Mouse (Mus musculus) MEL (cell line): ENCODE results near the gene Igf2bp3. TPM values are rescaled to one million over a fixed set of nuclear protein-coding genes. Genes with fewer than 3 reads are reported as not detected.

Experiments used
- DNase-seq: peaks from one replicate; pipeline ENCODE4 v3.0.0; 2011; ENCODE audit warnings: low read depth, low spot score
- H3K27ac ChIP-seq: 2 replicates; pipeline ENCODE4 v1.5.1; 2012; ENCODE audit warnings: low read depth, mild to moderate bottlenecking, control low read depth, low read length, moderate library complexity; ENCODE audit not compliant: control insufficient read depth
- H3K27me3 ChIP-seq, 2 experiments: fragments of 150-350 bp in 1 of 2; sonication (generic) in 1 of 2; 2 replicates each; pipeline ENCODE4 v1.6.1; 2012; ENCODE audit warnings: low read length in 2 of 2, mild to moderate bottlenecking in 2 of 2, improper control_type of control experiment in 1 of 2, moderate library complexity in 1 of 2; ENCODE audit not compliant: insufficient read depth in 2 of 2, control insufficient read depth in 1 of 2
- H3K36me3 ChIP-seq, 2 experiments: 2 replicates each; pipeline ENCODE4 v1.6.1; 2012 to 2014; ENCODE audit warnings: low read length in 2 of 2, improper control_type of control experiment in 1 of 2, inconsistent platforms in 1 of 2, mild to moderate bottlenecking in 1 of 2; ENCODE audit not compliant: insufficient read depth in 2 of 2, control insufficient read depth in 1 of 2
- H3K4me1 ChIP-seq, 2 experiments: fragments of 150-350 bp in 1 of 2; sonication (generic) in 1 of 2; 2 replicates each; pipeline ENCODE4 v1.6.1; 2012; ENCODE audit warnings: low read length in 2 of 2, improper control_type of control experiment in 1 of 2, mild to moderate bottlenecking in 1 of 2; ENCODE audit not compliant: insufficient read depth in 2 of 2, control insufficient read depth in 1 of 2
- H3K4me3 ChIP-seq, 2 experiments: fragments of 150-350 bp in 1 of 2; sonication (generic) in 1 of 2; 2 replicates each; pipeline ENCODE4 v1.5.1; 2012; ENCODE audit warnings: low read depth in 2 of 2, low read length in 2 of 2, mild to moderate bottlenecking in 2 of 2, moderate library complexity in 2 of 2, control low read depth in 1 of 2, improper control_type of control experiment in 1 of 2; ENCODE audit not compliant: control insufficient read depth in 1 of 2, insufficient read depth in 1 of 2
- H3K79me2 ChIP-seq: 2 replicates; pipeline ENCODE4 v1.6.1; 2012; ENCODE audit warnings: mild to moderate bottlenecking, low read length, moderate library complexity; ENCODE audit not compliant: control insufficient read depth, poor library complexity, insufficient read depth
- H3K9ac ChIP-seq: 2 replicates; pipeline ENCODE4 v1.6.1; 2012; ENCODE audit warnings: low read depth, mild to moderate bottlenecking, control low read depth, low read length, moderate library complexity; ENCODE audit not compliant: control insufficient read depth, poor library complexity, severe bottlenecking
- H3K9me3 ChIP-seq: fragments of 150-350 bp; sonication (generic); replicated peaks from 2 replicates; pipeline ENCODE4 v1.6.1; 2012; ENCODE audit warnings: mild to moderate bottlenecking, low read length, improper control_type of control experiment, moderate library complexity; ENCODE audit not compliant: insufficient read depth
- BHLHE40 ChIP-seq: IDR thresholded peaks from 2 replicates; pipeline ENCODE4 v1.6.1; 2012; ENCODE audit warnings: low read depth, mild to moderate bottlenecking, inconsistent platforms, low read length, improper control_type of control experiment, borderline replicate concordance
- CHD1 ChIP-seq: IDR thresholded peaks from 2 replicates; pipeline ENCODE4 v1.6.1; 2012; ENCODE audit warnings: low read depth, mild to moderate bottlenecking, inconsistent platforms, low read length, improper control_type of control experiment
- CHD2 ChIP-seq: IDR thresholded peaks from 2 replicates; pipeline ENCODE4 v1.6.1; 2011; ENCODE audit warnings: low read length, improper control_type of control experiment
- E2F4 ChIP-seq: IDR thresholded peaks from 2 replicates; pipeline ENCODE4 v1.6.1; 2011; ENCODE audit warnings: low read depth, low read length, improper control_type of control experiment, borderline replicate concordance
- ELF1 ChIP-seq: IDR thresholded peaks from 2 replicates; pipeline ENCODE4 v1.6.1; 2014; ENCODE audit warnings: low read depth, mild to moderate bottlenecking, inconsistent platforms, low read length, improper control_type of control experiment, moderate library complexity
- ETS1 ChIP-seq: IDR thresholded peaks from 2 replicates; pipeline ENCODE4 v1.6.1; 2012; ENCODE audit warnings: low read depth, mild to moderate bottlenecking, inconsistent platforms, low read length, improper control_type of control experiment, moderate library complexity
- HCFC1 ChIP-seq: IDR thresholded peaks from 2 replicates; pipeline ENCODE4 v1.6.1; 2012; ENCODE audit warnings: low read depth, mild to moderate bottlenecking, inconsistent platforms, low read length, improper control_type of control experiment, moderate library complexity
- JUND ChIP-seq: IDR thresholded peaks from 2 replicates; pipeline ENCODE4 v1.6.1; 2011; ENCODE audit warnings: low read depth, mild to moderate bottlenecking, improper control_type of control experiment, low read length
- MAX ChIP-seq: IDR thresholded peaks from 2 replicates; pipeline ENCODE4 v1.6.1; 2011; ENCODE audit warnings: low read length, improper control_type of control experiment
- MAZ ChIP-seq: IDR thresholded peaks from 2 replicates; pipeline ENCODE4 v1.6.1; 2012; ENCODE audit warnings: low read depth, mild to moderate bottlenecking, inconsistent platforms, low read length, improper control_type of control experiment
- MEF2A ChIP-seq: IDR thresholded peaks from 2 replicates; pipeline ENCODE4 v1.6.1; 2014; ENCODE audit warnings: low read depth, mild to moderate bottlenecking, inconsistent platforms, low read length, improper control_type of control experiment; ENCODE audit not compliant: poor library complexity, insufficient replicate concordance, severe bottlenecking; ENCODE audit errors: extremely low read depth
- MXI1 ChIP-seq: IDR thresholded peaks from 2 replicates; pipeline ENCODE4 v1.6.1; 2011; ENCODE audit warnings: mild to moderate bottlenecking, low read depth, low read length, improper control_type of control experiment
- MYC ChIP-seq: IDR thresholded peaks from 2 replicates; pipeline ENCODE4 v1.6.1; 2011; ENCODE audit warnings: low read depth, mild to moderate bottlenecking, low read length, improper control_type of control experiment, moderate library complexity
- NELFE ChIP-seq: IDR thresholded peaks from 2 replicates; pipeline ENCODE4 v1.6.1; 2011; ENCODE audit warnings: low read depth, low read length, improper control_type of control experiment
- NRF1 ChIP-seq: IDR thresholded peaks from 2 replicates; pipeline ENCODE4 v1.6.1; 2014; ENCODE audit warnings: low read depth, mild to moderate bottlenecking, inconsistent platforms, low read length, improper control_type of control experiment, moderate library complexity; ENCODE audit not compliant: poor library complexity, insufficient read depth, severe bottlenecking
- POLR2A ChIP-seq, 2 experiments: IDR thresholded peaks; 2 replicates each; pipeline ENCODE4 v1.6.1; 2011 to 2012; ENCODE audit warnings: low read length in 2 of 2, mild to moderate bottlenecking in 2 of 2, control low read depth in 1 of 2, improper control_type of control experiment in 1 of 2, low read depth in 1 of 2, moderate library complexity in 1 of 2; ENCODE audit not compliant: control insufficient read depth in 1 of 2, insufficient read depth in 1 of 2, poor library complexity in 1 of 2
- POLR2AphosphoS2 ChIP-seq: IDR thresholded peaks from 2 replicates; pipeline ENCODE4 v1.6.1; 2011; ENCODE audit warnings: low read length, improper control_type of control experiment
- POLR2AphosphoS5 ChIP-seq: IDR thresholded peaks from 2 replicates; pipeline ENCODE4 v1.6.1; 2012; ENCODE audit warnings: low read depth, borderline replicate concordance, mild to moderate bottlenecking, inconsistent platforms, low read length, moderate library complexity, mixed read lengths
- RAD21 ChIP-seq: IDR thresholded peaks from 2 replicates; pipeline ENCODE4 v1.6.1; 2011; ENCODE audit warnings: mild to moderate bottlenecking, low read depth, low read length, improper control_type of control experiment
- RCOR1 ChIP-seq: IDR thresholded peaks from 2 replicates; pipeline ENCODE4 v1.6.1; 2012; ENCODE audit warnings: low read depth, mild to moderate bottlenecking, inconsistent platforms, low read length, improper control_type of control experiment
- SIN3A ChIP-seq: IDR thresholded peaks from 2 replicates; pipeline ENCODE4 v1.6.1; 2012; ENCODE audit warnings: low read length, improper control_type of control experiment, inconsistent platforms
- SMC3 ChIP-seq: IDR thresholded peaks from 2 replicates; pipeline ENCODE4 v1.6.1; 2011; ENCODE audit warnings: low read depth, low read length, improper control_type of control experiment
- TBP ChIP-seq: IDR thresholded peaks from 2 replicates; pipeline ENCODE4 v1.8.0; 2011; ENCODE audit warnings: low read depth, low read length, improper control_type of control experiment
- TCF12 ChIP-seq: IDR thresholded peaks from 2 replicates; pipeline ENCODE4 v1.6.1; 2014; ENCODE audit warnings: low read depth, mild to moderate bottlenecking, inconsistent platforms, low read length, improper control_type of control experiment, moderate library complexity
- USF2 ChIP-seq, 2 experiments: IDR thresholded peaks; 2 replicates each; pipeline ENCODE4 v1.6.1; 2011 to 2012; ENCODE audit warnings: improper control_type of control experiment in 2 of 2, low read length in 2 of 2, borderline replicate concordance in 1 of 2, inconsistent platforms in 1 of 2, low read depth in 1 of 2, mild to moderate bottlenecking in 1 of 2; ENCODE audit not compliant: insufficient read depth in 1 of 2
- ZC3H11A ChIP-seq: IDR thresholded peaks from 2 replicates; pipeline ENCODE4 v1.6.1; 2012; ENCODE audit warnings: low read depth, mild to moderate bottlenecking, inconsistent platforms, low read length, improper control_type of control experiment
- ZKSCAN1 ChIP-seq: IDR thresholded peaks from 2 replicates; pipeline ENCODE4 v1.6.1; 2012; ENCODE audit warnings: low read depth, mild to moderate bottlenecking, inconsistent platforms, low read length, improper control_type of control experiment, moderate library complexity
- ZMIZ1 ChIP-seq: IDR thresholded peaks from 2 replicates; pipeline ENCODE4 v1.6.1; 2012; ENCODE audit warnings: low read depth, mild to moderate bottlenecking, inconsistent platforms, low read length, improper control_type of control experiment, moderate library complexity
- ZNF384 ChIP-seq: IDR thresholded peaks from 2 replicates; pipeline ENCODE4 v1.6.1; 2012; ENCODE audit warnings: low read depth, mild to moderate bottlenecking, inconsistent platforms, low read length, improper control_type of control experiment
- polyA plus RNA-seq, 2 experiments: library from polyadenylated mRNA; stranded (reverse) in 1 of 2; unstranded in 1 of 2; fragments of >175 nt in 1 of 2; fragments of >200 nt in 1 of 2; gene quantifications; 2 replicates each; pipeline versions ENCODE4 v1.2.1 to v1.2.4; 2012; ENCODE audit warnings: low replicate concordance in 2 of 2, low read depth in 1 of 2; ENCODE audit not compliant: insufficient read length in 2 of 2, insufficient read depth in 1 of 2, missing spikeins in 1 of 2
- total RNA-seq: library from RNA; depleted of rRNA; stranded (reverse); fragments of 300-350 nt; gene quantifications from 2 replicates; pipeline ENCODE4 v1.2.3, GENCODE M21; 2012

The Igf2bp3 gene
- total and polyA plus RNA-seq, 3 experiments = 0.12 to 0.29 TPM; not detected in 1

- Histone ChIP-seq H3K4me1 (peaks cover 3 to 9% of the 10 kb centered on the region in 2 experiments; a peak in 2 of 4 replicates), H3K27ac (no peak within 1 kb of the TSS), H3K9ac (peak within 1 kb of the TSS; percentile 76), H3K9me3 (no peaks in the 10 kb centered on the region), H3K79me2 (peaks cover 21% of the 10 kb centered on the region), H3K4me3 (peak within 1 kb of the TSS; percentile 70 to 90), H3K36me3 (peaks cover 2 to 6% of the 10 kb centered on the region in 2 experiments; a peak in 2 of 4 replicates), H3K27me3 (peaks cover 0 to 2% of the 10 kb centered on the region in 2 experiments; a peak in 2 of 4 replicates)
- TF ChIP-seq NRF1 = no peak
- peak; percentile 87 for TF ChIP-seq TBP
- no peak for TF ChIP-seq MEF2A
- no peak for TF ChIP-seq ETS1
- no peak for TF ChIP-seq CHD2
- TF ChIP-seq ZKSCAN1 = no peak
- TF ChIP-seq MYC = 0 out of 2 replicates have a peak, but pooled peaks have one; percentile 36
- no peak for TF ChIP-seq POLR2AphosphoS5
- peak; percentile 94 for TF ChIP-seq ELF1
- TF ChIP-seq CHD1 = no peak
- no peak for TF ChIP-seq ZMIZ1
- peak; percentile 75; the same call in 1 of the 2 replicates for TF ChIP-seq MAZ
- TF ChIP-seq RAD21 = no peak
- TF ChIP-seq USF2 (IDR thresholded peaks at IDR 0.05; ENCODE audit: borderline replicate concordance in 1 of 2, insufficient read depth in 1 of 2, low read depth in 1 of 2, low read length in 2 of 2) = no peak
- TF ChIP-seq POLR2A (IDR thresholded peaks at IDR 0.05; ENCODE audit: control insufficient read depth in 1 of 2, insufficient read depth in 1 of 2, low read depth in 1 of 2, low read length in 2 of 2, poor library complexity in 1 of 2) = peak; percentile 80 to 96
- no peak for TF ChIP-seq E2F4
- 0 out of 2 replicates have a peak, but pooled peaks have one; percentile 6 for TF ChIP-seq JUND
- TF ChIP-seq POLR2AphosphoS2 = peak; percentile 72
- TF ChIP-seq ZNF384 = no peak; the same call in 1 of the 2 replicates
- TF ChIP-seq ZC3H11A = no peak
- TF ChIP-seq RCOR1 = no peak
- TF ChIP-seq TCF12 = peak; percentile 55; the same call in 1 of the 2 replicates
- TF ChIP-seq SMC3 = no peak
- no peak for TF ChIP-seq BHLHE40
- no peak for TF ChIP-seq MXI1
- TF ChIP-seq HCFC1 = peak; percentile 90
- TF ChIP-seq NELFE = peak; percentile 93
- TF ChIP-seq MAX = 0 out of 2 replicates have a peak, but pooled peaks have one; percentile 23
- TF ChIP-seq SIN3A = peak; percentile 87
- peak; percentile 94 for DNase-seq
These were observed 141.2 kb downstream of the Igf2bp3 start, which contains the start of gene Malsu1 for GRCm38 (mm10) chr6:49073304-49074116. Gene Malsu1, plus strand, starts transcription at chr6:49073795.
